Mouse (Mus musculus): Measurements from ENCODE around the gene Gm10318. TPM values are rescaled to one million over a fixed set of nuclear protein-coding genes. Genes with fewer than 3 reads are reported as not detected.

The Gm10318 gene
- polyA plus RNA-seq, 1 experiment from 2014 or later, result not detected

GRCm38 (mm10) chr10:77839006-77839405 lies 13.7 kb upstream of the Gm10318 start:
- Histone ChIP-seq H3K27me3 (ENCODE audit: control insufficient read depth, insufficient read depth, low read depth, low read length) (no peaks in the 10 kb centered on the region), H3K4me2 (ENCODE audit: low read depth, low read length) (no peak overlapping the region), H3K36me3 (ENCODE audit: control insufficient read depth, insufficient read depth, low read length) (no peaks in the 10 kb centered on the region), H3K9ac (ENCODE audit: low read length) (no peak overlapping the region), H3K4me3 (ENCODE audit: low read length) (no peak overlapping the region), H3K27ac (ENCODE audit: low read length) (no peak overlapping the region), H3K9me3 (ENCODE audit: control insufficient read depth, low read length) (0 out of 2 replicates have a peak, but pooled peaks cover 2% of the 10 kb centered on the region), H3K4me1 (replicated peaks; ENCODE audit: control insufficient read depth, insufficient read depth, low read length) (no peaks in the 10 kb centered on the region)
- ATAC-seq (ENCODE audit: low read depth), result no peak
- 65% methylated on average over 6 of the region's 6 CpGs for WGBS

- Histone ChIP-seq H3K4me3 (ENCODE audit: low read length) (no peak within 1 kb of the TSS), H3K27ac (ENCODE audit: low read length) (no peak within 1 kb of the TSS), H3K27me3 (ENCODE audit: control insufficient read depth, insufficient read depth, low read depth, low read length) (no peaks in the 10 kb centered on the region), H3K36me3 (ENCODE audit: control insufficient read depth, insufficient read depth, low read length) (no peaks in the 10 kb centered on the region), H3K4me2 (ENCODE audit: low read depth, low read length) (no peak within 1 kb of the TSS), H3K4me1 (replicated peaks; ENCODE audit: control insufficient read depth, insufficient read depth, low read length) (no peaks in the 10 kb centered on the region), H3K9me3 (ENCODE audit: control insufficient read depth, low read length) (0 out of 2 replicates have a peak, but pooled peaks cover 2% of the 10 kb centered on the region), H3K9ac (ENCODE audit: low read length) (no peak within 1 kb of the TSS)
- WGBS, result 48% methylated on average over 3 of the region's 3 CpGs
- ATAC-seq (ENCODE audit: low read depth), result no peak
These were observed 6.2 kb upstream of the Gm10318 start, which contains the start of gene Gm36176 for GRCm38 (mm10) chr10:77846503-77846902. Gene Gm36176 (plus strand): TSS chr10:77846803.

- H3K27ac ChIP-seq (ENCODE audit: low read length), result no peak overlapping the region
- no peak for ATAC-seq (ENCODE audit: low read depth)
- no peak overlapping the region for H3K4me3 ChIP-seq (ENCODE audit: low read length)
- 10% methylated on average over 2 of the region's 2 CpGs for WGBS
- H3K4me1 ChIP-seq (replicated peaks; ENCODE audit: control insufficient read depth, insufficient read depth, low read length), result no peaks in the 10 kb centered on the region
- no peak overlapping the region for H3K9ac ChIP-seq (ENCODE audit: low read length)
- no peaks in the 10 kb centered on the region for H3K36me3 ChIP-seq (ENCODE audit: control insufficient read depth, insufficient read depth, low read length)
- 0 out of 2 replicates have a peak, but pooled peaks cover 2% of the 10 kb centered on the region for H3K9me3 ChIP-seq (ENCODE audit: control insufficient read depth, low read length)
- H3K27me3 ChIP-seq (ENCODE audit: control insufficient read depth, insufficient read depth, low read depth, low read length), result no peaks in the 10 kb centered on the region
- no peak overlapping the region for H3K4me2 ChIP-seq (ENCODE audit: low read depth, low read length)
These were observed 5.7 kb upstream of the Gm10318 start for GRCm38 (mm10) chr10:77846961-77847360.

- no peaks in the 10 kb centered on the region for H3K27me3 ChIP-seq (ENCODE audit: control insufficient read depth, insufficient read depth, low read depth, low read length)
- no peak overlapping the region for H3K4me3 ChIP-seq (ENCODE audit: low read length)
- 0 out of 2 replicates have a peak, but pooled peaks cover 2% of the 10 kb centered on the region for H3K9me3 ChIP-seq (ENCODE audit: control insufficient read depth, low read length)
- WGBS, result 86% methylated on average over 2 of the region's 2 CpGs
- H3K4me1 ChIP-seq (replicated peaks; ENCODE audit: control insufficient read depth, insufficient read depth, low read length), result no peaks in the 10 kb centered on the region
- H3K4me2 ChIP-seq (ENCODE audit: low read depth, low read length), result no peak overlapping the region
- H3K36me3 ChIP-seq (ENCODE audit: control insufficient read depth, insufficient read depth, low read length), result no peaks in the 10 kb centered on the region
- H3K27ac ChIP-seq (ENCODE audit: low read length), result no peak overlapping the region
- H3K9ac ChIP-seq (ENCODE audit: low read length), result no peak overlapping the region
- no peak for ATAC-seq (ENCODE audit: low read depth)
These were observed 5.1 kb upstream of the Gm10318 start for GRCm38 (mm10) chr10:77847538-77847937.

- WGBS, result 37% methylated on average over 7 of the region's 7 CpGs
- Histone ChIP-seq H3K9ac (ENCODE audit: low read length) (no peak within 1 kb of the TSS), H3K36me3 (ENCODE audit: control insufficient read depth, insufficient read depth, low read length) (no peaks in the 10 kb centered on the region), H3K4me3 (ENCODE audit: low read length) (no peak within 1 kb of the TSS), H3K27me3 (ENCODE audit: control insufficient read depth, insufficient read depth, low read depth, low read length) (no peaks in the 10 kb centered on the region), H3K4me2 (ENCODE audit: low read depth, low read length) (no peak within 1 kb of the TSS), H3K4me1 (replicated peaks; ENCODE audit: control insufficient read depth, insufficient read depth, low read length) (no peaks in the 10 kb centered on the region), H3K9me3 (ENCODE audit: control insufficient read depth, low read length) (no peaks in the 10 kb centered on the region), H3K27ac (ENCODE audit: low read length) (no peak within 1 kb of the TSS)
- no peak for ATAC-seq (ENCODE audit: low read depth)
These were observed 9.0 kb downstream of the Gm10318 start, which contains the start of gene Gm3285 for GRCm38 (mm10) chr10:77861675-77862074. Gene Gm3285 (plus strand): TSS chr10:77861975.

- peak overlapping the region; percentile 33; the same call in 1 of the 2 replicates for H3K4me2 ChIP-seq (ENCODE audit: low read depth, low read length)
- H3K4me1 ChIP-seq (replicated peaks; ENCODE audit: control insufficient read depth, insufficient read depth, low read length), result no peaks in the 10 kb centered on the region
- H3K4me3 ChIP-seq (ENCODE audit: low read length), result no peak overlapping the region; the same call in 1 of the 2 replicates
- 24% methylated on average over 14 of the region's 14 CpGs for WGBS
- H3K36me3 ChIP-seq (ENCODE audit: control insufficient read depth, insufficient read depth, low read length), result no peaks in the 10 kb centered on the region
- H3K27me3 ChIP-seq (ENCODE audit: control insufficient read depth, insufficient read depth, low read depth, low read length), result no peaks in the 10 kb centered on the region
- ATAC-seq (ENCODE audit: low read depth), result peak; percentile 86
- no peak overlapping the region for H3K27ac ChIP-seq (ENCODE audit: low read length)
- H3K9ac ChIP-seq (ENCODE audit: low read length), result no peak overlapping the region
- no peaks in the 10 kb centered on the region for H3K9me3 ChIP-seq (ENCODE audit: control insufficient read depth, low read length)
These were observed 11.6 kb downstream of the Gm10318 start for GRCm38 (mm10) chr10:77864067-77864761.

GRCm38 (mm10) chr10:77864762-77865143 lies 12.1 kb downstream of the Gm10318 start:
- H3K4me3 ChIP-seq (ENCODE audit: low read length), result no peak overlapping the region; the same call in 1 of the 2 replicates
- H3K27me3 ChIP-seq (ENCODE audit: control insufficient read depth, insufficient read depth, low read depth, low read length), result no peaks in the 10 kb centered on the region
- WGBS, result 30% methylated on average over 11 of the region's 11 CpGs
- no peak overlapping the region for H3K27ac ChIP-seq (ENCODE audit: low read length)
- H3K9me3 ChIP-seq (ENCODE audit: control insufficient read depth, low read length), result no peaks in the 10 kb centered on the region
- no peaks in the 10 kb centered on the region for H3K36me3 ChIP-seq (ENCODE audit: control insufficient read depth, insufficient read depth, low read length)
- H3K4me2 ChIP-seq (ENCODE audit: low read depth, low read length), result peak overlapping the region; percentile 33; the same call in 1 of the 2 replicates
- ATAC-seq (ENCODE audit: low read depth), result no peak
- no peaks in the 10 kb centered on the region for H3K4me1 ChIP-seq (replicated peaks; ENCODE audit: control insufficient read depth, insufficient read depth, low read length)
- H3K9ac ChIP-seq (ENCODE audit: low read length), result no peak overlapping the region

GRCm38 (mm10) chr10:77867546-77867945 lies 14.9 kb downstream of the Gm10318 start:
- Histone ChIP-seq H3K27me3 (ENCODE audit: control insufficient read depth, insufficient read depth, low read depth, low read length) (no peaks in the 10 kb centered on the region), H3K36me3 (ENCODE audit: control insufficient read depth, insufficient read depth, low read length) (no peaks in the 10 kb centered on the region), H3K9me3 (ENCODE audit: control insufficient read depth, low read length) (no peaks in the 10 kb centered on the region), H3K4me3 (ENCODE audit: low read length) (no peak overlapping the region), H3K9ac (ENCODE audit: low read length) (no peak overlapping the region), H3K27ac (ENCODE audit: low read length) (no peak overlapping the region), H3K4me2 (ENCODE audit: low read depth, low read length) (no peak overlapping the region), H3K4me1 (replicated peaks; ENCODE audit: control insufficient read depth, insufficient read depth, low read length) (no peaks in the 10 kb centered on the region; the same call in 1 of the 2 replicates)
- 7% methylated on average over 1 of the region's 1 CpGs for WGBS
- no peak for ATAC-seq (ENCODE audit: low read depth)

GRCm38 (mm10) chr10:77869651-77870050 lies 17.0 kb downstream of the Gm10318 start:
- ATAC-seq (ENCODE audit: low read depth), result peak; percentile 89
- Histone ChIP-seq H3K27me3 (ENCODE audit: control insufficient read depth, insufficient read depth, low read depth, low read length) (no peaks in the 10 kb centered on the region), H3K9ac (ENCODE audit: low read length) (no peak overlapping the region), H3K27ac (ENCODE audit: low read length) (no peak overlapping the region), H3K36me3 (ENCODE audit: control insufficient read depth, insufficient read depth, low read length) (no peaks in the 10 kb centered on the region), H3K9me3 (ENCODE audit: control insufficient read depth, low read length) (no peaks in the 10 kb centered on the region), H3K4me2 (ENCODE audit: low read depth, low read length) (no peak overlapping the region), H3K4me1 (replicated peaks; ENCODE audit: control insufficient read depth, insufficient read depth, low read length) (no peaks in the 10 kb centered on the region; the same call in 1 of the 2 replicates), H3K4me3 (ENCODE audit: low read length) (no peak overlapping the region)
- WGBS, result 57% methylated on average over 7 of the region's 7 CpGs
